In the genomic region with DNA sequence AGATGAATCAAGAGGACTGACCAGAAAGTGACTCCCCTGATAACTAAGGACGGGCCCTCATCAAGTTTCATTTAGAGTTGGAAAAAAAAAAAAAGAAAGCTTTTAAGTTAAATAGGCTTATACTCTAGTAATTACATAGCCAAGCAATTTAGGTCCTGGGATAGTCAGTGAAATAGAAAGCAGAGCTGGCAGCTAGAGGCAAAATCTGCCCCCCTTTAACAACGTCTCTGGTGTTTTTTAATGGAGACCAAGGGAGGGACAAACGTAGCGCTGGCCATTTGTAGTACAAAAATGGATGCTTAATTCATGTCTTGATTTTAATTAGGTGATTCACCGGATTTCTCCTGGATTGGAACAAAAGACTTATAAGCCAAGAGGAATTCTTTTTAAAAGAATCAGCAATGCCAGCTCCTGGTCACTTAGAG, we compare ENCODE assay signal across 7 mouse cellular contexts. TPM values are rescaled to one million over a fixed set of nuclear protein-coding genes. Genes with fewer than 3 reads are reported as not detected.
DNase-seq lines count a peak whose midpoint lies in the region; ATAC-seq and TF ChIP-seq lines count a peak whose summit lies in the region.

No protein-coding gene starts in this region.

- peaks cover 11% of the 10 kb centered on the region for H3K4me1 ChIP-seq in thymus, adult 2 months (replicated peaks; ENCODE audit: control insufficient read depth, insufficient read depth, low read length)
- no peaks in the 10 kb centered on the region; the same call in 1 of the 2 replicates for H3K4me1 ChIP-seq in embryonic facial prominence, embryonic 11.5 days (ENCODE audit: control insufficient read depth, insufficient read depth, low read length)
- peaks cover 17% of the 10 kb centered on the region for H3K4me1 ChIP-seq in intestine, embryonic 15.5 days (replicated peaks)
- H3K4me1 ChIP-seq in neural tube, embryonic 14.5 days (ENCODE audit: control insufficient read depth, insufficient read depth, low read length): peaks cover 20% of the 10 kb centered on the region; the same call in 1 of the 2 replicates

- H3K4me2 ChIP-seq in embryonic facial prominence, embryonic 11.5 days (ENCODE audit: low read depth, low read length): peak overlapping the region; percentile 84
- H3K4me2 ChIP-seq in intestine, embryonic 15.5 days (replicated peaks): peak overlapping the region; percentile 91
- peak overlapping the region; percentile 90 for H3K4me2 ChIP-seq in neural tube, embryonic 14.5 days (ENCODE audit: low read depth, low read length)

- H3K36me3 ChIP-seq in thymus, adult 2 months (ENCODE audit: control insufficient read depth, insufficient read depth, low read length): 0 out of 2 replicates have a peak, but pooled peaks cover 4% of the 10 kb centered on the region
- no peaks in the 10 kb centered on the region for H3K36me3 ChIP-seq in embryonic facial prominence, embryonic 11.5 days (replicated peaks; ENCODE audit: control insufficient read depth, insufficient read depth, low read depth, low read length)
- H3K36me3 ChIP-seq in intestine, embryonic 15.5 days: no peaks in the 10 kb centered on the region
- H3K36me3 ChIP-seq in neural tube, embryonic 14.5 days (ENCODE audit: control insufficient read depth, insufficient read depth, low read length): no peaks in the 10 kb centered on the region

- H3K27me3 ChIP-seq in thymus, adult 2 months (ENCODE audit: control insufficient read depth, insufficient read depth, low read length): no peaks in the 10 kb centered on the region
- no peaks in the 10 kb centered on the region for H3K27me3 ChIP-seq in embryonic facial prominence, embryonic 11.5 days (ENCODE audit: control insufficient read depth, insufficient read depth, low read length)
- no peaks in the 10 kb centered on the region for H3K27me3 ChIP-seq in intestine, embryonic 15.5 days (replicated peaks)
- no peaks in the 10 kb centered on the region for H3K27me3 ChIP-seq in neural tube, embryonic 14.5 days (ENCODE audit: control insufficient read depth, insufficient read depth, low read length)

- H3K9me3 ChIP-seq in embryonic facial prominence, embryonic 11.5 days (replicated peaks; ENCODE audit: control insufficient read depth, low read length): no peaks in the 10 kb centered on the region
- no peaks in the 10 kb centered on the region for H3K9me3 ChIP-seq in intestine, embryonic 15.5 days
- H3K9me3 ChIP-seq in neural tube, embryonic 14.5 days (ENCODE audit: control insufficient read depth, low read length): no peaks in the 10 kb centered on the region

- no peak for TF ChIP-seq CTCF in thymus, adult 2 months (IDR thresholded peaks at IDR 0.05; ENCODE audit: borderline replicate concordance, control insufficient read depth, extremely low read depth, insufficient read depth, low read length, poor library complexity)

- WGBS in thymus, adult 2 months: 3% methylated on average over 5 of the region's 5 CpGs
- 0% methylated on average over 5 of the region's 5 CpGs for WGBS in embryonic facial prominence, embryonic 11.5 days
- WGBS in intestine, embryonic 15.5 days: 0% methylated on average over 5 of the region's 5 CpGs
- under 1% methylated on average over 5 of the region's 5 CpGs for WGBS in neural tube, embryonic 14.5 days

- no peak for TF ChIP-seq POLR2A in thymus, adult 2 months (IDR thresholded peaks at IDR 0.05; ENCODE audit: control insufficient read depth, extremely low read depth, insufficient read depth, low read length, poor library complexity)

- DNase-seq in thymus, adult 2 months: no peak
- no peak for DNase-seq in thymus, postnatal 36 days
- peak; percentile 65 for DNase-seq in embryonic facial prominence, embryonic 11.5 days (ENCODE audit: low spot score)
- no peak for DNase-seq in right cerebral cortex, postnatal 36 days (ENCODE audit: low spot score in 2 of 2)
- DNase-seq in left cerebral cortex, adult 9 months (ENCODE audit: low spot score in 2 of 2): no peak

- peak overlapping the region; percentile 68 for H3K4me3 ChIP-seq in thymus, adult 2 months (ENCODE audit: control insufficient read depth, insufficient read depth, low read length)
- peak overlapping the region; percentile 92 for H3K4me3 ChIP-seq in embryonic facial prominence, embryonic 11.5 days (ENCODE audit: low read depth, low read length)
- peak overlapping the region; percentile 88 for H3K4me3 ChIP-seq in intestine, embryonic 15.5 days (replicated peaks)
- H3K4me3 ChIP-seq in neural tube, embryonic 14.5 days (ENCODE audit: low read depth, low read length): peak overlapping the region; percentile 67

- peak overlapping the region; percentile 79 for H3K27ac ChIP-seq in thymus, adult 2 months (ENCODE audit: control insufficient read depth, insufficient read depth, low read length)
- H3K27ac ChIP-seq in embryonic facial prominence, embryonic 11.5 days (replicated peaks; ENCODE audit: low read depth, low read length): peak overlapping the region; percentile 99
- H3K27ac ChIP-seq in intestine, embryonic 15.5 days: peak overlapping the region; percentile 98
- H3K27ac ChIP-seq in neural tube, embryonic 14.5 days (ENCODE audit: low read depth, low read length): peak overlapping the region; percentile 97

- H3K9ac ChIP-seq in embryonic facial prominence, embryonic 11.5 days (replicated peaks; ENCODE audit: low read length): peak overlapping the region; percentile 97
- peak overlapping the region; percentile 95 for H3K9ac ChIP-seq in intestine, embryonic 15.5 days
- peak overlapping the region; percentile 78 for H3K9ac ChIP-seq in neural tube, embryonic 14.5 days (replicated peaks; ENCODE audit: low read depth, low read length)

- ATAC-seq in embryonic facial prominence, embryonic 11.5 days (replicated peaks; ENCODE audit: insufficient number of reproducible peaks, low FRiP score, low TSS enrichment, low read depth): no peak
- no peak for ATAC-seq in intestine, embryonic 15.5 days
- ATAC-seq in neural tube, embryonic 14.5 days (ENCODE audit: low read depth): no peak

RNA-seq across cellular contexts. Expression of a gene that starts 1.0 kb away (rescaled TPM):
- polyA plus RNA-seq in thymus, adult 2 months (2012; rRNA removed): 99.1 and 106 TPM in 2 replicates
- polyA plus RNA-seq in embryonic facial prominence, embryonic 11.5 days (2014; fragmentation: Nextera tagmentation; extraction: Ambion mirVana): 104 TPM in 2 replicates
- 53.6 and 60.8 TPM in 2 replicates for polyA plus RNA-seq in intestine, embryonic 15.5 days (2015; fragmentation: Nextera tagmentation; extraction: Ambion mirVana)
- polyA plus RNA-seq in neural tube, embryonic 14.5 days (2014; fragmentation: Nextera tagmentation; extraction: Ambion mirVana): 86.8 and 97.2 TPM in 2 replicates
